Comparison of ENCODE assay signal across 17 mouse cellular contexts in genomic region chr6:55276692-55277282, GRCm38 (mm10). TPM values are rescaled to one million over a fixed set of nuclear protein-coding genes. Genes with fewer than 3 reads are reported as not detected.
A peak's percentile ranks its signal among the peaks of the same experiment; 100 is the strongest.
DNase-seq lines count a peak whose midpoint lies in the region; ATAC-seq and TF ChIP-seq lines count a peak whose summit lies in the region.
"Had no signal": no experiment of that assay in that cellular context is flagged by ENCODE, and none has a peak within 500 bp of the region (broad histone marks: within the 10 kb centered on the region; RNA-seq: fewer than 3 reads in every experiment).

No protein-coding gene starts in this region.

- no peak overlapping the region for H3K9ac ChIP-seq in CH12.LX (ENCODE audit: insufficient read depth, low read depth)
- no peak overlapping the region for H3K9ac ChIP-seq in embryonic facial prominence, embryonic 15.5 days
- H3K9ac ChIP-seq: forebrain, embryonic 13.5 days; heart, embryonic 12.5 days; hindbrain, embryonic 15.5 days; intestine, embryonic 15.5 days; lung, embryonic 14.5 days; midbrain, embryonic 13.5 days had no signal

- TF ChIP-seq EP300 in CH12.LX (IDR thresholded peaks at IDR 0.05; ENCODE audit: low read length): no peak

- H3K27me3 ChIP-seq in heart, embryonic 10.5 days (ENCODE audit: insufficient read depth, poor library complexity, severe bottlenecking): no peaks in the 10 kb centered on the region
- H3K27me3 ChIP-seq in CH12.LX (replicated peaks): peaks cover 43% of the 10 kb centered on the region
- no peaks in the 10 kb centered on the region for H3K27me3 ChIP-seq in embryonic facial prominence, embryonic 15.5 days
- H3K27me3 ChIP-seq: forebrain, embryonic 13.5 days; heart, embryonic 12.5 days; hindbrain, embryonic 15.5 days; intestine, embryonic 15.5 days; midbrain, embryonic 13.5 days had no signal

- no peak for TF ChIP-seq CTCF in CH12.LX (conservative IDR thresholded peaks at IDR 0.05 in 1 of 2, IDR thresholded peaks at IDR 0.05 in 1 of 2; ENCODE audit: low read depth in 2 of 2, low read length in 2 of 2)

- no peak for ATAC-seq in embryonic facial prominence, embryonic 15.5 days (ENCODE audit: insufficient number of reproducible peaks, low FRiP score, low TSS enrichment, low read depth)
- ATAC-seq in megakaryocyte-erythroid progenitor cell, adult 5-6 weeks (replicated peaks; ENCODE audit: low FRiP score, low TSS enrichment, poor library complexity, severe bottlenecking): peak; percentile 31; the same call in 1 of the 2 replicates
- ATAC-seq: forebrain, embryonic 13.5 days; intestine, embryonic 15.5 days; midbrain, embryonic 13.5 days had no signal

- H3K36me3 ChIP-seq in heart, embryonic 10.5 days: no peaks in the 10 kb centered on the region
- no peaks in the 10 kb centered on the region for H3K36me3 ChIP-seq in CH12.LX (replicated peaks in 1 of 2; ENCODE audit: control insufficient read depth in 1 of 2, insufficient read depth in 1 of 2, low read length in 1 of 2)
- no peaks in the 10 kb centered on the region for H3K36me3 ChIP-seq in embryonic facial prominence, embryonic 15.5 days
- H3K36me3 ChIP-seq: heart, embryonic 12.5 days; hindbrain, embryonic 15.5 days; intestine, embryonic 15.5 days had no signal

- H3K4me1 ChIP-seq in heart, embryonic 10.5 days: peaks cover 60% of the 10 kb centered on the region
- H3K4me1 ChIP-seq in CH12.LX (ENCODE audit: control insufficient read depth in 1 of 2, insufficient read depth in 2 of 2): peaks cover 0 to 10% of the 10 kb centered on the region in 2 experiments; a peak in 2 of 4 replicates
- H3K4me1 ChIP-seq in embryonic facial prominence, embryonic 15.5 days: peaks cover 27% of the 10 kb centered on the region

- DNase-seq in heart, embryonic 10.5 days (ENCODE audit: low spot score): no peak
- no peak for DNase-seq in heart, postnatal 10 days
- DNase-seq in CH12.LX (ENCODE audit: extremely low read depth): no peak
- no peak for DNase-seq in layer of hippocampus, postnatal 25 days (ENCODE audit: extremely low spot score in 1 of 2, low spot score in 1 of 2)
- DNase-seq in left cerebral cortex, adult 8-10 months (ENCODE audit: low spot score in 2 of 2): no peak
- DNase-seq: adrenal gland, postnatal 10 days; lung, embryonic 14.5 days; lung, postnatal 36 days; right cerebral cortex, postnatal 14 days; thymus, postnatal 36 days had no signal

- no peak overlapping the region for H3K4me2 ChIP-seq in CH12.LX (ENCODE audit: insufficient read depth, low read depth, poor library complexity, severe bottlenecking)
- no peak overlapping the region for H3K4me2 ChIP-seq in embryonic facial prominence, embryonic 15.5 days (replicated peaks)
- H3K4me2 ChIP-seq: forebrain, embryonic 13.5 days; heart, embryonic 12.5 days; hindbrain, embryonic 15.5 days; intestine, embryonic 15.5 days; lung, embryonic 14.5 days; midbrain, embryonic 13.5 days had no signal

- dilution Hi-C loops in CH12.LX (cut with MboI; ENCODE audit: extremely low pct_ligation_motif_present, extremely low pct_unique_long_range_greater_than_20kb, low sequenced_read_pairs): no loop called here

- no peaks in the 10 kb centered on the region for H3K9me3 ChIP-seq in heart, embryonic 10.5 days
- H3K9me3 ChIP-seq in CH12.LX (replicated peaks; ENCODE audit: low read length): no peaks in the 10 kb centered on the region
- H3K9me3 ChIP-seq in embryonic facial prominence, embryonic 15.5 days (replicated peaks): no peaks in the 10 kb centered on the region
- H3K9me3 ChIP-seq: forebrain, embryonic 13.5 days; heart, embryonic 12.5 days; hindbrain, embryonic 15.5 days; intestine, embryonic 15.5 days; midbrain, embryonic 13.5 days had no signal

- intact Hi-C loops in heart, postnatal 10 days (cut with DNase I): no loop called here

- TF ChIP-seq RAD21 in CH12.LX (IDR thresholded peaks at IDR 0.05; ENCODE audit: low read depth, low read length): no peak

- no peak overlapping the region for H3K4me3 ChIP-seq in heart, embryonic 10.5 days
- no peak overlapping the region for H3K4me3 ChIP-seq in CH12.LX (replicated peaks in 1 of 3; ENCODE audit: low read depth in 2 of 3, low read length in 2 of 3, poor library complexity in 1 of 3)
- H3K4me3 ChIP-seq in embryonic facial prominence, embryonic 15.5 days (replicated peaks): no peak overlapping the region
- H3K4me3 ChIP-seq: forebrain, embryonic 13.5 days; heart, embryonic 12.5 days; hindbrain, embryonic 15.5 days; intestine, embryonic 15.5 days; midbrain, embryonic 13.5 days had no signal

- no peaks in the 10 kb centered on the region for H3K79me2 ChIP-seq in CH12.LX (replicated peaks; ENCODE audit: control insufficient read depth, extremely low read depth, insufficient read depth, poor library complexity, severe bottlenecking)

- H3K27ac ChIP-seq in heart, embryonic 10.5 days: 0 out of 2 replicates have a peak overlapping the region, but pooled peaks have one; percentile 36
- no peak overlapping the region for H3K27ac ChIP-seq in CH12.LX (ENCODE audit: insufficient read depth, low read depth)
- 0 out of 2 replicates have a peak overlapping the region, but pooled peaks have one; percentile 7 for H3K27ac ChIP-seq in embryonic facial prominence, embryonic 15.5 days (replicated peaks)
- H3K27ac ChIP-seq: forebrain, embryonic 13.5 days; hindbrain, embryonic 15.5 days; intestine, embryonic 15.5 days; midbrain, embryonic 13.5 days had no signal

- in situ Hi-C loops in CH12.LX (cut with MboI; ENCODE audit: low pct_ligation_motif_present, low pct_unique_long_range_greater_than_20kb, low sequenced_read_pairs): no loop called here

- TF ChIP-seq POLR2A in CH12.LX (IDR thresholded peaks at IDR 0.05; ENCODE audit: low read depth, low read length): no peak

- 76% methylated on average over 4 of the region's 4 CpGs for WGBS in heart, embryonic 10.5 days
- WGBS in embryonic facial prominence, embryonic 15.5 days: 78% methylated on average over 4 of the region's 4 CpGs

TF ChIP-seq in CH12.LX, 34 proteins besides CTCF, POLR2A, EP300 and RAD21:
- TF ChIP-seq TCF12 (IDR thresholded peaks at IDR 0.05; ENCODE audit: low read depth, low read length) (no peak), ZKSCAN1 (IDR thresholded peaks at IDR 0.05; ENCODE audit: borderline replicate concordance, low read depth, low read length) (no peak), MAFK (IDR thresholded peaks at IDR 0.05; ENCODE audit: insufficient replicate concordance, low read length) (0 out of 2 replicates have a peak, but pooled peaks have one; percentile 19), ZNF384 (IDR thresholded peaks at IDR 0.05; ENCODE audit: low read depth, low read length) (no peak)

RNA-seq across cellular contexts. Expression of gene Aqp1, which starts 59.4 kb away (rescaled TPM):
- 5.1 and 8.3 TPM in 2 replicates for polyA plus RNA-seq in heart, embryonic 10.5 days (2016; fragmentation: Nextera tagmentation; extraction: Ambion mirVana)
- 100 to 1,000 TPM; 195 to 252 TPM for total RNA-seq in heart, postnatal 10 days (2021)
- total RNA-seq in CH12.LX (2012; rRNA removed) (not detected in 2 replicates), CH12.LX (2014; rRNA removed) (not detected in 2 replicates)
- polyA plus RNA-seq in CH12.LX (2012; ENCODE audit: insufficient read length, low read depth): not detected in 2 replicates
- 118 and 123 TPM in 2 replicates for polyA plus RNA-seq in embryonic facial prominence, embryonic 15.5 days (2015; fragmentation: Nextera tagmentation; extraction: Ambion mirVana)
- total RNA-seq in megakaryocyte-erythroid progenitor cell, adult 5-6 weeks (2014; fragmentation: Nextera tagmentation): 441 and 451 TPM in 2 replicates
- total RNA-seq in megakaryocyte-erythroid progenitor cell, adult 5-6 weeks (2017): 409 and 437 TPM in 2 replicates
- total RNA-seq in layer of hippocampus, postnatal 25 days (2021): under 1 TPM; 0.70 to 0.74 TPM
- 1 to 10 TPM in 3 of 4 experiments, under 1 TPM in 1; 0.59 to 4.8 (median 1.4) TPM for total RNA-seq in left cerebral cortex, adult 8-10 months (2022)

Comparison
In these comparisons a context has a peak if more than half of its experiments do, and no peak if none do; other contexts are left out.
1. RNA of gene Aqp1, which starts 59.4 kb away (total RNA-seq): 409 to 451 TPM in megakaryocyte-erythroid progenitor cell, adult 5-6 weeks and 195 to 252 TPM in heart, postnatal 10 days; 0.59 to 4.8 TPM in left cerebral cortex, adult 8-10 months, 0.70 to 0.74 TPM in layer of hippocampus, postnatal 25 days and not detected in CH12.LX; every median in the first group is over 10 times any median in the second.